In the genomic region with DNA sequence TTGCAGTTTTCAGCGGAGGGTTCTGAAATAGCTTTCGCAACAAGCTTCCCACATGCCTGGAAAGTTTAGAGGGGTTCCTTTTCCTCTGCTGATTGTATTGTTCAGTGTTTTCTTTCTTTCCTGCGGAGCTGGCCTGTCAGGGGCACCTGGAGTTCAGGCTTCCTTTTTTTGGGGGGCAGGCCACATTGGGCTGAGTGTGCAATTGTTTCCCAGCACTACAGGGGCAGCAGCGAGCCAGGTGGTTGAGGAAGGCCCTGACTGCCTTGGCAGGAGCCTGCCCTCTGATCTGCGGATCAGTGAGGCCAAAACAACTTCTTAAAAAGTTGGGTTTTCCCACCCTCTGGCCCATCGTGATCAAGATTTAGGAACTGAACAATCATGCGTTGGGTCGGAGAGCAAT, we compare ENCODE assay signal across 8 mouse cellular contexts. TPM values are rescaled to one million over a fixed set of nuclear protein-coding genes. Genes with fewer than 3 reads are reported as not detected.
DNase-seq lines count a peak whose midpoint lies in the region; ATAC-seq and TF ChIP-seq lines count a peak whose summit lies in the region.

No protein-coding gene starts in this region.

- TF ChIP-seq EP300 in MEL (IDR thresholded peaks at IDR 0.05; ENCODE audit: low read depth in 1 of 2, low read length in 2 of 2) = no peak

- no peaks in the 10 kb centered on the region for H3K79me2 ChIP-seq in MEL (ENCODE audit: control insufficient read depth, insufficient read depth, low read length, poor library complexity)

- DNase-seq in B cell, adult 2 months = peak; percentile 8 to 10
- peak; percentile 40 for DNase-seq in MEL (ENCODE audit: low read depth, low spot score)
- DNase-seq in thymus, postnatal 36 days = peak; percentile 19 to 36
- DNase-seq in spleen, adult 18-20 months = no peak
- no peak for DNase-seq in ovary, postnatal 14 days (ENCODE audit: low spot score)
- no peak for DNase-seq in layer of hippocampus, adult 18-20 months (ENCODE audit: low spot score in 2 of 2)

- no peaks in the 10 kb centered on the region for H3K9me3 ChIP-seq in MEL (replicated peaks; ENCODE audit: insufficient read depth, low read length)
- no peaks in the 10 kb centered on the region for H3K9me3 ChIP-seq in hindbrain, embryonic 13.5 days
- no peaks in the 10 kb centered on the region for H3K9me3 ChIP-seq in liver, embryonic 12.5 days (replicated peaks)

- no peaks in the 10 kb centered on the region for H3K36me3 ChIP-seq in MEL (ENCODE audit: control insufficient read depth in 1 of 2, insufficient read depth in 2 of 2, low read length in 2 of 2)
- H3K36me3 ChIP-seq in hindbrain, embryonic 13.5 days = no peaks in the 10 kb centered on the region
- H3K36me3 ChIP-seq in liver, embryonic 12.5 days = no peaks in the 10 kb centered on the region

- 0 out of 4 replicates have a peak, but pooled peaks cover 0 to 3% of the 10 kb centered on the region in 2 experiments for H3K4me1 ChIP-seq in MEL (ENCODE audit: control insufficient read depth in 1 of 2, insufficient read depth in 2 of 2, low read length in 2 of 2)
- H3K4me1 ChIP-seq in hindbrain, embryonic 13.5 days (replicated peaks) = peaks cover 35% of the 10 kb centered on the region
- H3K4me1 ChIP-seq in liver, embryonic 12.5 days = peaks cover 23% of the 10 kb centered on the region

- H3K4me2 ChIP-seq in hindbrain, embryonic 13.5 days = peak overlapping the region; percentile 13; the same call in 1 of the 2 replicates
- peak overlapping the region; percentile 56 for H3K4me2 ChIP-seq in liver, embryonic 12.5 days

- H3K27ac ChIP-seq in MEL (ENCODE audit: control insufficient read depth, low read depth, low read length) = no peak overlapping the region
- H3K27ac ChIP-seq in hindbrain, embryonic 13.5 days = no peak overlapping the region
- no peak overlapping the region for H3K27ac ChIP-seq in liver, embryonic 12.5 days

- no peak for TF ChIP-seq RAD21 in MEL (IDR thresholded peaks at IDR 0.05; ENCODE audit: low read depth, low read length)

- TF ChIP-seq CTCF in MEL (IDR thresholded peaks at IDR 0.05 in 2 of 3, conservative IDR thresholded peaks at IDR 0.05 in 1 of 3; ENCODE audit: control insufficient read depth in 1 of 3, insufficient read depth in 1 of 3, low read depth in 2 of 3, low read length in 3 of 3, poor library complexity in 1 of 3, severe bottlenecking in 1 of 3) = peak in 1 of 3 experiments; percentile 31; a peak in 1 of 6 replicates

- peak overlapping the region; percentile 39 to 51; a peak in 3 of 4 replicates for H3K4me3 ChIP-seq in MEL (ENCODE audit: control insufficient read depth in 1 of 2, insufficient read depth in 1 of 2, low read depth in 2 of 2, low read length in 2 of 2)
- no peak overlapping the region for H3K4me3 ChIP-seq in hindbrain, embryonic 13.5 days
- H3K4me3 ChIP-seq in liver, embryonic 12.5 days = no peak overlapping the region

- peak overlapping the region; percentile 32 for H3K9ac ChIP-seq in MEL (ENCODE audit: control insufficient read depth, low read depth, low read length, poor library complexity, severe bottlenecking)
- no peak overlapping the region for H3K9ac ChIP-seq in hindbrain, embryonic 13.5 days
- H3K9ac ChIP-seq in liver, embryonic 12.5 days = no peak overlapping the region

- ATAC-seq in hindbrain, embryonic 13.5 days (ENCODE audit: low FRiP score) = no peak
- no peak; the same call in 1 of the 2 replicates for ATAC-seq in liver, embryonic 12.5 days

- H3K27me3 ChIP-seq in MEL (ENCODE audit: control insufficient read depth in 1 of 2, insufficient read depth in 2 of 2, low read length in 2 of 2) = no peaks in the 10 kb centered on the region
- H3K27me3 ChIP-seq in hindbrain, embryonic 13.5 days = peaks cover 91% of the 10 kb centered on the region
- H3K27me3 ChIP-seq in liver, embryonic 12.5 days (replicated peaks) = peaks cover 31% of the 10 kb centered on the region

- TF ChIP-seq POLR2A in MEL (IDR thresholded peaks at IDR 0.05; ENCODE audit: control insufficient read depth in 1 of 2, insufficient read depth in 1 of 2, low read depth in 1 of 2, low read length in 2 of 2, poor library complexity in 1 of 2) = no peak

- 44% methylated on average over 8 of the region's 8 CpGs for whole genome bisulfite sequencing in hindbrain, embryonic 13.5 days
- 30% methylated on average over 8 of the region's 8 CpGs for WGBS in liver, embryonic 12.5 days (ENCODE audit: insufficient replicate concordance)

TF ChIP-seq in MEL, 35 proteins besides CTCF, POLR2A, EP300 and RAD21:
- TF ChIP-seq MAFK (IDR thresholded peaks at IDR 0.05; ENCODE audit: borderline replicate concordance, low read depth, low read length) (no peak), CHD1 (IDR thresholded peaks at IDR 0.05; ENCODE audit: low read depth, low read length) (no peak), TCF12 (IDR thresholded peaks at IDR 0.05; ENCODE audit: low read depth, low read length) (no peak), JUND (IDR thresholded peaks at IDR 0.05; ENCODE audit: low read depth, low read length) (no peak), USF2 (IDR thresholded peaks at IDR 0.05; ENCODE audit: borderline replicate concordance in 1 of 2, insufficient read depth in 1 of 2, low read depth in 1 of 2, low read length in 2 of 2) (no peak), ETS1 (IDR thresholded peaks at IDR 0.05; ENCODE audit: low read depth, low read length) (no peak), MYB (IDR thresholded peaks at IDR 0.05; ENCODE audit: low read depth, low read length) (no peak), SMC3 (IDR thresholded peaks at IDR 0.05; ENCODE audit: low read depth, low read length) (no peak), NRF1 (IDR thresholded peaks at IDR 0.05; ENCODE audit: insufficient read depth, low read depth, low read length, poor library complexity, severe bottlenecking) (no peak), ZC3H11A (IDR thresholded peaks at IDR 0.05; ENCODE audit: low read depth, low read length) (no peak)

RNA-seq across cellular contexts. Expression of a gene that starts 5.6 kb away (rescaled TPM):
- 23.1 and 24.5 TPM in 2 replicates for total RNA-seq in MEL (2012; rRNA removed)
- 10 to 100 TPM in 1 of 2 experiments, not detected in 1; 30.2 TPM for polyA plus RNA-seq in MEL (2012; ENCODE audit: insufficient read depth in 1 of 2, insufficient read length in 2 of 2, low read depth in 1 of 2, low replicate concordance in 2 of 2, missing spikeins in 1 of 2)
- 17.6 and 18.4 TPM in 2 replicates for polyA plus RNA-seq in hindbrain, embryonic 13.5 days (2015; fragmentation: Nextera tagmentation; extraction: Ambion mirVana)
- polyA plus RNA-seq in liver, embryonic 12.5 days (2016; fragmentation: Nextera tagmentation; extraction: Ambion mirVana) = 7.1 and 8.5 TPM in 2 replicates
- total RNA-seq in layer of hippocampus, adult 18-20 months (2021) = 10 to 100 TPM; 25.2 to 27.3 TPM

Comparison
In these comparisons a context has a peak if more than half of its experiments do, and no peak if none do; other contexts are left out.
1. DNase-seq: peak in B cell, adult 2 months (2 of 2), MEL (single experiment) and thymus, postnatal 36 days (2 of 2); none in spleen, adult 18-20 months (0 of 2), ovary, postnatal 14 days (single experiment) and layer of hippocampus, adult 18-20 months (0 of 2).
2. H3K4me3 ChIP-seq: peak in MEL (2 of 2); none in hindbrain, embryonic 13.5 days (single experiment) and liver, embryonic 12.5 days (single experiment).